Mouse (Mus musculus): ENCODE data around the gene 4930432K21Rik. TPM values are rescaled to one million over a fixed set of nuclear protein-coding genes. Genes with fewer than 3 reads are reported as not detected.

Gene 4930432K21Rik
- polyA plus RNA-seq, 1 experiment from 2014 or later = 0.17 TPM

- Histone ChIP-seq H3K4me3 (ENCODE audit: low read depth, low read length) (no peak overlapping the region), H3K9ac (ENCODE audit: low read depth, low read length) (peak overlapping the region; percentile 22; the same call in 1 of the 2 replicates)
These were observed 32.8 kb downstream of the 4930432K21Rik start for GRCm38 (mm10) chr8:84180530-84181190.

GRCm38 (mm10) chr8:84182833-84183232, 35.0 kb downstream of the 4930432K21Rik start:
- TF ChIP-seq CTCF (IDR thresholded peaks at IDR 0.05; ENCODE audit: low read depth) = no peak
- Histone ChIP-seq H3K4me3 (ENCODE audit: low read depth, low read length) (peak overlapping the region; percentile 70; the same call in 1 of the 2 replicates), H3K27ac (ENCODE audit: low read depth, low read length) (no peak overlapping the region), H3K27me3 (replicated peaks; ENCODE audit: control insufficient read depth, insufficient read depth, low read length) (no peaks in the 10 kb centered on the region), H3K4me2 (replicated peaks; ENCODE audit: low read depth) (peak overlapping the region; percentile 96), H3K9ac (ENCODE audit: low read depth, low read length) (no peak overlapping the region), H3K4me1 (replicated peaks; ENCODE audit: control insufficient read depth, insufficient read depth, low read length) (no peaks in the 10 kb centered on the region), H3K9me3 (ENCODE audit: control insufficient read depth) (no peaks in the 10 kb centered on the region), H3K36me3 (ENCODE audit: control insufficient read depth, insufficient read depth) (no peaks in the 10 kb centered on the region)
- WGBS = 52% methylated on average over 4 of the region's 4 CpGs
- ATAC-seq = no peak

More at GRCm38 (mm10) chr8:84180530-84181190, 32.8 kb downstream of the 4930432K21Rik start:
- Histone ChIP-seq H3K9me3 (ENCODE audit: control insufficient read depth) (no peaks in the 10 kb centered on the region), H3K27me3 (replicated peaks; ENCODE audit: control insufficient read depth, insufficient read depth, low read length) (no peaks in the 10 kb centered on the region), H3K27ac (ENCODE audit: low read depth, low read length) (no peak overlapping the region), H3K4me2 (replicated peaks; ENCODE audit: low read depth) (peak overlapping the region; percentile 55), H3K36me3 (ENCODE audit: control insufficient read depth, insufficient read depth) (no peaks in the 10 kb centered on the region), H3K4me1 (replicated peaks; ENCODE audit: control insufficient read depth, insufficient read depth, low read length) (no peaks in the 10 kb centered on the region)
- TF ChIP-seq CTCF (IDR thresholded peaks at IDR 0.05; ENCODE audit: low read depth) = no peak
- no peak for ATAC-seq
- 8% methylated on average over 16 of the region's 16 CpGs for WGBS

- peak overlapping the region; percentile 96 for H3K4me2 ChIP-seq (replicated peaks; ENCODE audit: low read depth)
- H3K9me3 ChIP-seq (ENCODE audit: control insufficient read depth) = no peaks in the 10 kb centered on the region
- peak overlapping the region; percentile 22; the same call in 1 of the 2 replicates for H3K27ac ChIP-seq (ENCODE audit: low read depth, low read length)
- no peaks in the 10 kb centered on the region for H3K27me3 ChIP-seq (replicated peaks; ENCODE audit: control insufficient read depth, insufficient read depth, low read length)
- ATAC-seq = 0 out of 2 replicates have a peak, but pooled peaks have one; percentile 17
- no peaks in the 10 kb centered on the region for H3K4me1 ChIP-seq (replicated peaks; ENCODE audit: control insufficient read depth, insufficient read depth, low read length)
- no peaks in the 10 kb centered on the region for H3K36me3 ChIP-seq (ENCODE audit: control insufficient read depth, insufficient read depth)
- H3K4me3 ChIP-seq (ENCODE audit: low read depth, low read length) = peak overlapping the region; percentile 70
- peak overlapping the region; percentile 78 for H3K9ac ChIP-seq (ENCODE audit: low read depth, low read length)
- 1% methylated on average over 80 of the region's 87 CpGs for WGBS
- TF ChIP-seq CTCF (IDR thresholded peaks at IDR 0.05; ENCODE audit: low read depth) = no peak
These were observed 35.6 kb downstream of the 4930432K21Rik start for GRCm38 (mm10) chr8:84183261-84184084.

- no peak for ATAC-seq
- Histone ChIP-seq H3K27ac (ENCODE audit: low read depth, low read length) (no peak overlapping the region), H3K4me3 (ENCODE audit: low read depth, low read length) (peak overlapping the region; percentile 70), H3K9me3 (ENCODE audit: control insufficient read depth) (no peaks in the 10 kb centered on the region), H3K9ac (ENCODE audit: low read depth, low read length) (peak overlapping the region; percentile 78), H3K36me3 (ENCODE audit: control insufficient read depth, insufficient read depth) (no peaks in the 10 kb centered on the region), H3K4me1 (replicated peaks; ENCODE audit: control insufficient read depth, insufficient read depth, low read length) (no peaks in the 10 kb centered on the region), H3K27me3 (replicated peaks; ENCODE audit: control insufficient read depth, insufficient read depth, low read length) (no peaks in the 10 kb centered on the region), H3K4me2 (replicated peaks; ENCODE audit: low read depth) (peak overlapping the region; percentile 96)
- 19% methylated on average over 21 of the region's 21 CpGs for WGBS
- no peak for TF ChIP-seq CTCF (IDR thresholded peaks at IDR 0.05; ENCODE audit: low read depth)
These were observed 36.5 kb downstream of the 4930432K21Rik start for GRCm38 (mm10) chr8:84184085-84185043.

GRCm38 (mm10) chr8:84185117-84185516, 37.3 kb downstream of the 4930432K21Rik start, which contains the start of gene Nanos3:
TSS of gene Nanos3 (minus strand) at chr8:84185217.
- Histone ChIP-seq H3K27me3 (replicated peaks; ENCODE audit: control insufficient read depth, insufficient read depth, low read length) (no peaks in the 10 kb centered on the region), H3K9ac (ENCODE audit: low read depth, low read length) (peak within 1 kb of the TSS; percentile 78), H3K4me1 (replicated peaks; ENCODE audit: control insufficient read depth, insufficient read depth, low read length) (no peaks in the 10 kb centered on the region), H3K9me3 (ENCODE audit: control insufficient read depth) (no peaks in the 10 kb centered on the region), H3K27ac (ENCODE audit: low read depth, low read length) (no peak within 1 kb of the TSS), H3K4me2 (replicated peaks; ENCODE audit: low read depth) (peak within 1 kb of the TSS; percentile 96), H3K36me3 (ENCODE audit: control insufficient read depth, insufficient read depth) (no peaks in the 10 kb centered on the region), H3K4me3 (ENCODE audit: low read depth, low read length) (peak within 1 kb of the TSS; percentile 70)
- no peak for ATAC-seq
- 97% methylated on average over 7 of the region's 7 CpGs for WGBS
- TF ChIP-seq CTCF (IDR thresholded peaks at IDR 0.05; ENCODE audit: low read depth) = no peak

All from intestine, postnatal 0 days (tissue).